Mouse (Mus musculus): Measurements from ENCODE around the gene Ntm. TPM values are rescaled to one million over a fixed set of nuclear protein-coding genes. Genes with fewer than 3 reads are reported as not detected.

Ntm gene
- polyA plus RNA-seq, 1 experiment: 1.3 TPM

DNA sequence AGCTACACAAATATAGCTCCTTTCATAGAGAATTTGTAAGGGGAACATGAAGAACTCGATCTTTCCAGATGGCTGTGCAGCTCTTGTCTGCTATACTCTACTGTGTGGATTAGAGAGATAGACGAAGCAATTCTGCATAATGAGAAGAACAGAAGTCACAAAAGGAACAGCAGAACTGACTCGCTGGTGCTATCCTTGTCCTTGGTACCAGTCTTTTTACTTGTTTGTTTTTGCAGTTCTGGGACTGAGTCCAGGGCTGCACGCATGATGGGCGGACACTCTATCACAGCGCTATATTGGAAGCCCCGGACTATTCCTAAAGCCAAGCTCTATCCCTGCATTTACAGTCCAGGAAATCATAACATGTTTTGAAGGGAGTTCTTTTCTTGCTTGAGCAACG, 637.8 kb downstream of the Ntm start:
- Histone ChIP-seq H3K4me3 (replicated peaks; ENCODE audit: control insufficient read depth, low read depth, low read length) (no peak overlapping the region), H3K4me1 (ENCODE audit: control insufficient read depth, insufficient read depth, low read length) (no peaks in the 10 kb centered on the region), H3K27ac (ENCODE audit: control insufficient read depth, insufficient read depth, low read depth, low read length, poor library complexity) (no peak overlapping the region)
- 81% methylated on average over 8 of the region's 8 CpGs for WGBS
- TF ChIP-seq POLR2A (IDR thresholded peaks at IDR 0.05; ENCODE audit: borderline replicate concordance, control insufficient read depth, low read depth, low read length) (no peak), CTCF (IDR thresholded peaks at IDR 0.05; ENCODE audit: control insufficient read depth, insufficient read depth, low read length) (no peak)

DNA sequence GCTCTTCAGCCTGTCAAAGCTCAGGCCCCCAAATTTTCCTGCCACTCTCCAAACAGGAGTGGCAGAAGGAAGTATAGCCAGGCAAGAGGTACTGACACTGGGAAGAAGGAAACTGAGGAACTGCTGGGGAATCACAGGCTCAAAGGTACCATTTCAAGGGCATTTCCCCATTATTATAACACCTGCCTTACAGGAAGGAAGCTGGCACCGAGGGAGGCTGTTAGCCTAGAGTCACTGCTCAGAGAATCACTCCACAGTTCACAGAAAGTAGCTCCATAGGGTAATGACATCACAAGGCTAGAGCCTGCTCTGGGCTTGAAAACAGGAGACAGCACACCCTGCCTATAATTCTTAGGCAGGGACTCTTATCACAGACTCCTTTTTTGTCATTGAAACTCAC, 643.7 kb downstream of the Ntm start:
- WGBS: 0% methylated on average over 1 of the region's 1 CpGs
- Histone ChIP-seq H3K4me1 (ENCODE audit: control insufficient read depth, insufficient read depth, low read length) (no peaks in the 10 kb centered on the region), H3K27ac (ENCODE audit: control insufficient read depth, insufficient read depth, low read depth, low read length, poor library complexity) (no peak overlapping the region), H3K4me3 (replicated peaks; ENCODE audit: control insufficient read depth, low read depth, low read length) (no peak overlapping the region)
- TF ChIP-seq POLR2A (IDR thresholded peaks at IDR 0.05; ENCODE audit: borderline replicate concordance, control insufficient read depth, low read depth, low read length): no peak
- TF ChIP-seq CTCF (IDR thresholded peaks at IDR 0.05; ENCODE audit: control insufficient read depth, insufficient read depth, low read length): no peak

DNA sequence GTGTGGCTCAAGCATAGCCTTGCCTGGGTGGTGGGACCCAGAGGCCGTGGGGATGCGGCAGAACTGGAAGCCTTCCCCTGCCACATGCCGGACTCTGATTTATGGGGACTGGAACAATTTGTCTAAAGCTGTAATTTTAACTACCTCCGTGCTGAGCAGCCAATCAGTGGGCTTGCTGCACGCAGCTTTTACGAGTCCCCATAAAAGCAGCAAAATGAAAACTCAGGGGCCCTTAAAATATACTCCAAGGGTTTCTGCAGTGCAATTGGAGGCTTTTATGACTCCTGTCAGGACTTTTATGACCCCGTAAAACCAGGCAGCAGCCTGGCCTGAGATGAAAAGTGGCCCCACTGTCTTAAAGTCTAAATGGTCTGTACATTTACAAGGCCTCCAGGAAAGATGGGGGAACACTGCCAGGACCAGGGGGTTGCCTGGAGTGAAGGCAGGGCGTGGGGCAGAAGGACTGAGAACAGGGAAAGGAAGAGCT, 644.2 kb downstream of the Ntm start:
- WGBS: 7% methylated on average over 8 of the region's 8 CpGs
- H3K27ac ChIP-seq (ENCODE audit: control insufficient read depth, insufficient read depth, low read depth, low read length, poor library complexity): no peak overlapping the region
- TF ChIP-seq CTCF (IDR thresholded peaks at IDR 0.05; ENCODE audit: control insufficient read depth, insufficient read depth, low read length) (no peak), POLR2A (IDR thresholded peaks at IDR 0.05; ENCODE audit: borderline replicate concordance, control insufficient read depth, low read depth, low read length) (no peak)
- no peak overlapping the region for H3K4me3 ChIP-seq (replicated peaks; ENCODE audit: control insufficient read depth, low read depth, low read length)
- no peaks in the 10 kb centered on the region for H3K4me1 ChIP-seq (ENCODE audit: control insufficient read depth, insufficient read depth, low read length)

DNA sequence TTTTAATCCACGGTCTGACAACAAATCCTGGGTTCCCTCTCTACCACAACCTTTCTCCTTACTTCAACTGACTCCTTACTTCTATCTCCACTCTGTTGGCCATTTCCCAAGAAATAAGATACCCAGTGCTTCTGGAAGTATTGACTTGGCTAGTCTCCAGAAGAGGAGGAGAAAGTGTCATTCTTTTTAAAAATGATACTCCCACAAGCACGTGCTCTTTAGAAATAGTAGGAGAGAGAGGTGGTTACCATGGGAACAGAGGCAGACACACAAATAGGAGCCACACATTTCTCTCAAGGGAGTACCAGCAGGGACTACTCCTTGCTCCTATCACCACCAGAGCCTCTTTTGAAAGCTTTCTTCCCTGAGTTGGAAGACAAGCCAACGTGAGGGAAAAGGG, 645.3 kb downstream of the Ntm start:
- Histone ChIP-seq H3K27ac (ENCODE audit: control insufficient read depth, insufficient read depth, low read depth, low read length, poor library complexity) (no peak overlapping the region), H3K4me3 (replicated peaks; ENCODE audit: control insufficient read depth, low read depth, low read length) (no peak overlapping the region), H3K4me1 (ENCODE audit: control insufficient read depth, insufficient read depth, low read length) (no peaks in the 10 kb centered on the region)
- TF ChIP-seq CTCF (IDR thresholded peaks at IDR 0.05; ENCODE audit: control insufficient read depth, insufficient read depth, low read length): no peak
- TF ChIP-seq POLR2A (IDR thresholded peaks at IDR 0.05; ENCODE audit: borderline replicate concordance, control insufficient read depth, low read depth, low read length): no peak
- WGBS: 40% methylated on average over 3 of the region's 3 CpGs

DNA sequence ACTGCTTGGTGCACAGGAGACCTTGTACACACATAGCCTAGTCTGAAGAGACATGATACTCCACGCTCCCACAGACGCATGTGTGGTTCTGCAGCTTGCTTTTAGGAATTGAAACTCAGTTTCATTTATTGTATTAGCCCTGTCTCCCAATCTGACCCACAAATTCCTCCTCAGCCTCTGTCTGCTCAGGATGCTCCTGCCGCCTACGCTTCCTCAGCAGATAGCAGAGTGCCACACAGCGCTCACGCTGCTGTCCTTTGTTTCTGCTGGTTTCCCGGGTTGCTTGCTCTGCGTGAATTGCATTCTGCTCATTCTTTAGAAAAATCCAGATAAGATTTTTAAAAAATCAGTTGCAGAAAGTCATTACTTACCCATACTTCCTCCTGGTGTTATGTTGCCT, 647.1 kb downstream of the Ntm start:
- WGBS: 57% methylated on average over 8 of the region's 8 CpGs
- H3K27ac ChIP-seq (ENCODE audit: control insufficient read depth, insufficient read depth, low read depth, low read length, poor library complexity): no peak overlapping the region
- no peak overlapping the region for H3K4me3 ChIP-seq (replicated peaks; ENCODE audit: control insufficient read depth, low read depth, low read length)
- no peaks in the 10 kb centered on the region for H3K4me1 ChIP-seq (ENCODE audit: control insufficient read depth, insufficient read depth, low read length)
- TF ChIP-seq POLR2A (IDR thresholded peaks at IDR 0.05; ENCODE audit: borderline replicate concordance, control insufficient read depth, low read depth, low read length): no peak
- no peak for TF ChIP-seq CTCF (IDR thresholded peaks at IDR 0.05; ENCODE audit: control insufficient read depth, insufficient read depth, low read length)

DNA sequence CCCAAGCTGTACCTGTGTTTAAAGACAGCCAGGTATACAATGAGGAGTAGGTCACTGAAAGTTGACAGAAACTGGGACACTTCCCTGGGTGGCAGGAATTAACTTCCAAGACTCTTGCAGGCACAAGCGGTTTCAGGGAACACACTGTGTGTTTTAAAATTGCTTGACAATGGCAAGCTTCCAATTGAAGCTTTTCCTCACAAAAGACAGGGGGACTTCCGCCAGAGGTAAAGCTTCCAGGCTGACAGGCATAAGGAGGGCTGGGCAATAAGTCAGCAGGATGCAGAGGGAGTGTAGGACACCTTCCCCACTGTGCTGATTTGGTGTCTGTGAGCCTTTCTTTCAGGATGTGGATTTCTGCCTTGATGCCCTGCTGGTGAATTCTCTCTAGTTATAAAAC, 656.0 kb downstream of the Ntm start:
- 20% methylated on average over 2 of the region's 2 CpGs for WGBS

DNA sequence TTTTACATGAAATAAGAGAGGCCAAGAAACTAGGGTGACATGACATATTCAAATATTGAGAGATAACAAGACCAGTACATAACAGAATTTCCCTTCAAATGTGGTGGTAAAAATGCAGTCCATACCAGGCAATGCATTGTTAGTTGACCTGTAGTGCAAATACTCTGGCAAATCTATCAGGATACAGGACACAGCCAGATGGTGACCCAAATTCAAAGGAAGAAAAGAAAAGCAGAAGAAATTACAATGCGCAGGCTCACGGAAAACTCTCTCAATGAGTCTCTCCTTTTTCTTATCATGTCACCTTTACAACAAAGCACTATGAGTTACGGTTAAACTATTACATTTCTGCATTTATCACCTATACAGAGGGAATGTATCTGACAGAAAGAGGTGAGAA, 664.6 kb downstream of the Ntm start:
- TF ChIP-seq POLR2A (IDR thresholded peaks at IDR 0.05; ENCODE audit: borderline replicate concordance, control insufficient read depth, low read depth, low read length) (no peak), CTCF (IDR thresholded peaks at IDR 0.05; ENCODE audit: control insufficient read depth, insufficient read depth, low read length) (no peak)
- 90% methylated on average over 3 of the region's 3 CpGs for WGBS
- Histone ChIP-seq H3K27ac (ENCODE audit: control insufficient read depth, insufficient read depth, low read depth, low read length, poor library complexity) (no peak overlapping the region), H3K4me3 (replicated peaks; ENCODE audit: control insufficient read depth, low read depth, low read length) (no peak overlapping the region), H3K4me1 (ENCODE audit: control insufficient read depth, insufficient read depth, low read length) (no peaks in the 10 kb centered on the region)

More for the DNA sequence above, 656.0 kb downstream of the Ntm start:
- TF ChIP-seq POLR2A (IDR thresholded peaks at IDR 0.05; ENCODE audit: borderline replicate concordance, control insufficient read depth, low read depth, low read length) (no peak), CTCF (IDR thresholded peaks at IDR 0.05; ENCODE audit: control insufficient read depth, insufficient read depth, low read length) (no peak)
- Histone ChIP-seq H3K27ac (ENCODE audit: control insufficient read depth, insufficient read depth, low read depth, low read length, poor library complexity) (no peak overlapping the region), H3K4me1 (ENCODE audit: control insufficient read depth, insufficient read depth, low read length) (no peaks in the 10 kb centered on the region), H3K4me3 (replicated peaks; ENCODE audit: control insufficient read depth, low read depth, low read length) (no peak overlapping the region)

DNA sequence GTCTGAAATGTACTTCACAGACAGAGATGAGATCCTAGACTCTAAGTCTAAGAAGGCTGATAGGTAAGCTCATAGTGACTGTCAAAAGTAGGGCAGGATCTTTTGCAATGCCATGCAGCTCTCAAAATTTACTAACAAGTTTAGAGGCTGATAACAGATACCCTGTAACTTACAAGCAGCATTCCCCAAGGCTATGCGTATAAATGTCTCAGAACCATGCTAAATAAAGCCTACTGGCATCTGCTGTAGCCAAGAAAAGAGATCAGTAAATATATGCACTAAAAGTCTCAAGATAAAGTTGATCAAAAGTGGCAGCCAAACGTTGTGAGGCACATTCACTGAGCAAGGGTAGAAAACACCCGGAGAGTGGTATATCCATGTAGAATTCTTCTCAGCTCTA, 666.2 kb downstream of the Ntm start:
- Histone ChIP-seq H3K4me1 (ENCODE audit: control insufficient read depth, insufficient read depth, low read length) (no peaks in the 10 kb centered on the region), H3K27ac (ENCODE audit: control insufficient read depth, insufficient read depth, low read depth, low read length, poor library complexity) (no peak overlapping the region), H3K4me3 (replicated peaks; ENCODE audit: control insufficient read depth, low read depth, low read length) (no peak overlapping the region)
- no peak for TF ChIP-seq POLR2A (IDR thresholded peaks at IDR 0.05; ENCODE audit: borderline replicate concordance, control insufficient read depth, low read depth, low read length)
- no peak for TF ChIP-seq CTCF (IDR thresholded peaks at IDR 0.05; ENCODE audit: control insufficient read depth, insufficient read depth, low read length)
- WGBS: 76% methylated on average over 3 of the region's 3 CpGs

Measured in bone marrow, adult 2 months (tissue).